Mouse (Mus musculus) thymus, postnatal 36 days (tissue): ENCODE measurements around the gene Med12l.

Experiments used
- DNase-seq, 2 experiments: peaks; one replicate each; pipeline ENCODE4 v3.0.0; 2022; ENCODE audit warnings: mixed read lengths in 2 of 2

Med12l gene

DNA sequence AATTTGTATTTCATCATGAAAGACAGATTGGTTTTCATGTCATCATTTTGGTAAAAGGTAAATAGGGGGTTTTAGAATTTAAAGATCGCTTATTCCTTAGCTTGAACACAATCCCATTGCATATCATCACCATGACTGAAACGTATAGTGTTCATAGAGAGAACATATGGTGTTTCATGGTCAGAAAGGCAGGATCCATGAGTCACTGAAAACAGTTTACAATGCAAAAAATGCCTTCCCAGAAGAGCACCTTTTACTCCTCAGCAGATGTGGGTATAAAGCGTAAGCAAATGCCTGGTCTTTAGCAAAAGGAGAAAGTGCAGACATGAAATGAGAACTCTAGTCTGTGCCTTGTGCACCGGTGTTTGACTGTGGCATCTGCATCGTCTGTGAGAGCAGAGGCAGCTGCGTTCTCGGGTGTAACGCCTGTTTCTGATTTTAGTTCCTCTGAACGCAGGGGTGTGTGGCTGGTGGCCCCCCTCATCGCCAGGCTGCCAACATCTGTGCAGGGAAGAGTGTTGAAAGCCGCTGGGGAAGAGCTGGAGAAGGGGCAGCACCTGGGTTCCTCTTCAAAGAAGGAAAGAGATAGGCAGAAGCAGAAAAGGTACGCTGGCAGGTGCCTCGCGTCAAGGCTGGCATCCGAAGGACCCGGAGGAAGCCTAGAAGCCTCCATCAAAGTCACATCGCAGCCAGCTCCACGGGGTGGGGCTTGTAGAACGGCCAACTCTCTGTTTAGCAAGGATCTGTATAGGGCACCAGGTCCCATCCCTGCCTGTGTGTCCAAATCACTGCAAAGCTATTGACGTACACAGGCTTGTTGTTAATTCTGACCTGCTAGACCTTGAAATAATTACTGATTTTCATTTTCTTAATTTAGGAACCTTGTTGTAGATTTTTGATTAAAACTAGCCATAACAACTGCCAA, 252.4 kb downstream of the Med12l start:
- DNase-seq, result peak; percentile 80 to 89

DNA sequence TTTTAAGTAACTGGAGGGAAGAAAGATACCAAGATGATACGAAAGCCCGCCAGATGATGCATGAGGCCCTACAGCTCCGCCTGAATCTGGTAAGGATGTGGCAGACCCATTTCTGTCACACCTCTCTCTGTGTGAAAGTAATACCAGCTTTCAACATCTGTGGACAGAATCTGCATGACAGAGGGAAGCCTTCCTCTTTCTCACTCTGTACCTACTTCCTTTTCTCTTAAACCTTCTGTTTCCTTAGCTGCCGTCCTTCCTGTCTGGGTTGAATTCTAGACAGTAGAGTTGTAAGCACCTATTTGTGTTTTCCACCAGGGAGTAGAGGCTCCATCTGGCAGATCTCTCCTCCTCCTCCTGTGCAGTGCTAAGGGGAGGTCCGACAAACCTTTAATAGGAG, 255.1 kb downstream of the Med12l start:
- peak; percentile 41 to 55 for DNase-seq

DNA sequence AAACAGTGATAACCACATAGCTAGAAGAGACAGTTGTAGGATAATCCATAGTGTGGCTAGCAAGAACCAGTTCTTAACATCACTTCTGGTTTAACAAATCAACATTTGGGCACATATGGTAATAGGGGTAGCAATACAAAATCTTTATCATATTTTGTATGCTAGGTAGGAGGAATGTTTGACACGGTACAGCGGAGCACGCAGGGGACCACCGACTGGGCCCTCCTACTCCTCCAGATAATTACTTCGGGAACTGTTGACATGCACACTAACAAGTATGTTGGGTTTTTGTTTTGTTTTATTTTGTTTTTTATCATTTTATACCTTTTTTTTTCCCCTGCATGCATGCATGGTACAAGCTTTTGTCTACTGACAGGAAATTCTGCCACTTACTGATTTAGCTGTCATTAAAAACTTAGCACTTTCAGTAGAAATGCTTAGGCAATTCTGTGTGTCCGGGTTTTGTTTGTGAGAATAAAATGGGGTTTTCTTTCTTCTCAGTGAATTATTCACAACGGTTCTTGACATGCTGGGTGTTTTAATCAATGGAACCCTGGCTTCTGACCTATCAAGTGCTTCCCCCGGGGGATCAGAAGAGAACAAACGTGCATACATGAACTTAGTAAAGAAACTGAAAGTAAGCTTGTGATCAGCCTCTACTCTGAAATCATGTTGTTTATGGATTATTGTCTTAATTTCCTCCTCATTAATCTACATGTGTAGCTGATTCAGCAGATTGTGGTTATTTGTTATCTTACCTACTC, 256.3 kb downstream of the Med12l start:
- peak in 1 of 2 experiments; percentile 13 for DNase-seq

DNA sequence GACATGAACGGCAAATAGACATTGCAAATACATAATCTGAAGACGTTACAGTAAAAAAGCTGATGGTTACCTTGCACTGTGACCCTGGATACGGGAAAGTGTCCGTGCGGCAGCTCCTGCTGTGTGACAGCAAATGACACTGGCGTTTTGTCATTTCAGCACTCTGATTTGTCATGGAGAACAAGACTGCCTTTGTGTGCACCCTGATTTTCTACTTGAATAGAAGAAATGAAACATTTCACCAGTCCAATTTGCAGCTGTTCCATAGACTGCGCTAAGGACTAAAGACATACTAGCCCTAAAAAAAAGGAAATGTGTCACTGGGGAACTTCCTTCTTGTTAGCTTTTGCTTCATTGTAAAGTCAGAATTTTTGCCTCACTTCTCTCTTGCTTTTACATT, 257.1 kb downstream of the Med12l start, which contains the start of gene P2ry12:
Gene P2ry12 (minus strand): TSS at position 168 of the 400 bp plus-strand sequence.
- no peak for DNase-seq

DNA sequence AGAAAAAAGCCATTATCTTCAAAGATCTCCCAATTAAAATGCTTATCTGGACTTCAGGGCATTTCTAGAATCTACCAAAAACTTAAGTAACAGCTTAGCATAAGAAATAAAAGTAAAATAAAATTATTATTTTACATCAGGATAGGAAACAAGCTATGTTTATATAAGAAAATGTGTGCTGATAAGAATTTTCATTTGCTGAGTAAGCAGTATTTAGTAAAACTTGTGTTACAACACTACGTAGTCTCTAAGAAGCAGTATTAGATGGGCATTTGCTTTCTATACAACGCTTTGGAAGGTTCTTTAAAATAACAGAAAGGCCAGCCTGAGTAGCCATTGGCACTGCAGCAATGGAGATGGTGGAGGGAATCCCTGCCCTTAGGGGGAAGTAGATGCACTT, 257.8 kb downstream of the Med12l start:
- no peak for DNase-seq

DNA sequence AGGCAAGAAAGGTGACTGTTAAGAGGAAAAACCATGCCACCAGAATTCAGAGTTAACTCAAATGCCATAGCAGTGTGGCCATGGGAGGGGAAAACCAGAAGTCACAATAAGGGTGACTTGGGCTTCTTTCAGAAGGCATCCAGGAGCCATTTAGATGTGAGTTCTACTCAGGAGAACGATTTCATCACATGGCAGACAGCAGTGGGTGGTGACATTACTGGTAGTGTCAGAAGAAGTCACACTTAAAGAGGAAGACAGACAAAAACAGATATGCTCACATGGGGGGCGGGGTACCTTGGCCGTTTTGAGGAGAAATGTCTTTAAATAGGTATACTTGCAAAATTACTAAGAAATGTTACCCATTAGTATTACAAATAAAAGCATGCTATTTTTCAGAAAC, 258.4 kb downstream of the Med12l start:
- no peak for DNase-seq

DNA sequence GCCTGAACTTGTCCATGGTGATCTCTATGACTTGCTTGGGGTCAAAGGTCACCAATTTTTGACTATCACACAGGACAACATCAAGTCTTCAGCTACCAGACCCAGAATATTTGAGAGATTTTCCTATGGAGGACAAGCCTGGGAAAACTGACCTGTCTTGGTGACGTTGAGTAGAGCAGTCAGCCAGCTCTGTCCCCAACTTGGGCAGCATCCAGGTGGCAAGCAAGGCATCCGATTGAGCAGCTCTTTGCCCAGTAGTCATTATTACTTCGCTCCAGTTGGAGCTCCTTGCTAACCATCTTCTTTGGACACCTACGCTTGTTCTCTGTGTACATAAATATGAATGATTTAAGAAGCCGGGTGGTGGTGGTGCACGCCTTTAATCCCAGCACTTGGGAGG, 265.2 kb downstream of the Med12l start:
- DNase-seq, result no peak

DNA sequence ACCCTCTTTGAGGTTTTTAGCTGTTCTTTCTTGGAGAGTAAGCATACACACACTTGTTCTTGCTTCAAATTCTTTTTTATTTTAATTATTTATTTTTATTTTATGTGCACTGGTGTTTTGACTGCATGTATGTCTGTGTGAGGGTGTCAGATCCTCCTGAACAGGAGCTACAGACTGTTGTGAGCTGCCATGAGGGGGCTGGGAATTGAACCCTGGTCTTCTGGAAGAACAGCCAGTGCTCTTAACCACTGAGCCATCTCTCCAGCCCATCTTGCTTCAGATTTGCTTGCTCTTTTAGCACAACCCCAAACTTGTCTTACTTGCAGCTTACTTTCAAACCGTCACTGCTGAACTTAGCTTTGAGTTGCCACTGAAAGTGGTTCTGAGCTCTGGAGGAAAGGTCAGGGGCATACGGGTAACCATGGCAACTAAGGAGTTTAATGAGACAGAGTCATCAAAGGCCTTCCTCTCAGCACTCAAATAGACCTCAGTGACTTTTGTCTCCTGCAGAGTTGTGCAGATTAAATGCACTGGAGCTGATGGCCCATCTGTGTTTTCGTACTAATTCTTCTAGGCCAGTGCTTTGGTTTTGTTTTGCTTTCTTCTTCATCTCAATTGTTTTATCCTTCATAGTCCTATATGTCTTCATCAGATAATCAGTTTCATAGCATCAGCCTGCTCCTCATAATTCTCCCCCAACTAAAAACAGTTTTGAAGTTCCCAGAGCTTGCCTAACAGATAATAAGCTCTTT, 272.1 kb downstream of the Med12l start:
- no peak for DNase-seq

DNA sequence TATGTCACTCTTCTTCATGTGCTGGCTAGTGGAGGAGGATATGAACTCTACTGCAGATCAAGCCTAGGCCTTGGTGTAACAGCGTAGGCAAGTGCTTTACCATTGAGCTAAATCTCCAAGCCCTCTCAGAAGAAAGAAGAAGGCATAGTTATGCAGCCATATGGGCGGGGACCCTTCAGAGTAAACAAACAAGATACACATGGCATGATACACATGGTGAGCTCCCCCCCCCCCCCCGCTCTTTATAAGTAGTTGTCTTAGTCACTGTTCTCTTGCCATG, 272.6 kb downstream of the Med12l start:
- no peak for DNase-seq

DNA sequence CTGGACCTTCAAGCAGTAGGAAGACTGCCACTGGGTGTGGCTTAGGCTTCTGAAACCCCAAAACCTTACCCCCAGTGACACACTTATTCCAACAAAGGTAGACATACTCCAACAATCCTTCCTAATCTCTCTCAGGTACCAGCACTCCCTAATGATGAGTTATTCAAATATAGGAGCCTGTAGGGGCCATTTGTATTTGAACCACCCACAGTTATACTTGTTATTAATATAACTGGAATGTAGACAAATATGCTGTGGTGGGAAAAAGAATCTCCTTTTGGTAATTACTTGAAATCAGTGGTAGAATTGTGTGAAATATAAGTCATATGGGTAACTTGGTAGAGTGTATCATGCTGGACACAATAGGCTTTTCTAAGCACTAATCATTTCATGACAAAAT, 273.0 kb downstream of the Med12l start:
- DNase-seq, result no peak

DNA sequence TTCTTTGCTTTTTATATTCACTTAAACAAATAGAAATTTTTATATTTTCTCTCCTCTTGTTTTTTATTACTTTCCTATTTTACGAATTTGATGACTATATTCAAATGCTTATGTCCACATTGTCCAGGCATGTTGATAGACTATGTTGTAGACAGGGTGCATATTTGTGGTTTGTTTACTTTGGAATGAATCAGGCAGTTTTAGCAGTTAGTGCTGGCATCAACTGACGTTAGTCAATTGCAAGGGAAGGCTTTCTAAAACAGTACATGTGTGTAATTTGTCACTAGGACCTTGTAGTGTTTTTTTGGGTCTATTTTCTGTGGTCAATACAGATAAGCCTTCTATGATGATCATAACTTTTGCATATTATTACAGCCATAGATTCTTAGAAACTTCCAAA, 284.9 kb downstream of the Med12l start:
- no peak for DNase-seq

DNA sequence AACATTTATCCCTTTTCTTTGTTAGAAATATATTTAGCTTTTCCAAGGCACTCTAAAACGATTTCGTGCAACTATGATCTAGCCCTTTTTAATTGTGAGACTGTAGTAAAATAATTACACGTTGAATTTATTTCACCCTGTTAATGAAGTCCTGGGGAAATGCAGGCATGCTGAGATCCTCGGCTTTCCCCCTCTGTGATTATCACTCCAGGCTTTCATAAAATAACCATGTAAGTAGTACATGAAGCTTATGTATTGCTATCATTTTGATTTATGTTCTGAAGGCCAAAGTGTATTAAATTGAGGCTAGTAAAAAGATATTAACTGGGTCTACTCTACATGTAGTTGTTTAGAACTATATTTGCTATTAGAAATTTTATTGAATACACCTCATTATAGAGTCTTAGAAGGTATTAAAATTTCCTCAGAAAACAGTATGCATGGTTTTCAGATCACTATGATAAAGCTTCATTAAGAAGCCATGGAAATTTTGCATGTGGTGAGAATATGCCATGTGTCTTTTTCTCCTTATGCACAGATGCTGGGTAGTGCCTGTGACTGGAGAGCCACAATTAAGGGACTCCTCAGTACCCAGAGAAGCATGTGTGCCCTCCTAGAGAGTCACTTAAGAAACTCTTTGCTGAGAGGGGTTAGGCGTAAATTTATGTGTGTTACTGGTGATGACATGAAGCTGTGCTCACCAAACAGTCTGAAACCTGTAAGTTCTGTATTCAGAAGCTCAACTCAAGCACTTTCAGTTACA, 288.0 kb downstream of the Med12l start:
- no peak for DNase-seq

DNA sequence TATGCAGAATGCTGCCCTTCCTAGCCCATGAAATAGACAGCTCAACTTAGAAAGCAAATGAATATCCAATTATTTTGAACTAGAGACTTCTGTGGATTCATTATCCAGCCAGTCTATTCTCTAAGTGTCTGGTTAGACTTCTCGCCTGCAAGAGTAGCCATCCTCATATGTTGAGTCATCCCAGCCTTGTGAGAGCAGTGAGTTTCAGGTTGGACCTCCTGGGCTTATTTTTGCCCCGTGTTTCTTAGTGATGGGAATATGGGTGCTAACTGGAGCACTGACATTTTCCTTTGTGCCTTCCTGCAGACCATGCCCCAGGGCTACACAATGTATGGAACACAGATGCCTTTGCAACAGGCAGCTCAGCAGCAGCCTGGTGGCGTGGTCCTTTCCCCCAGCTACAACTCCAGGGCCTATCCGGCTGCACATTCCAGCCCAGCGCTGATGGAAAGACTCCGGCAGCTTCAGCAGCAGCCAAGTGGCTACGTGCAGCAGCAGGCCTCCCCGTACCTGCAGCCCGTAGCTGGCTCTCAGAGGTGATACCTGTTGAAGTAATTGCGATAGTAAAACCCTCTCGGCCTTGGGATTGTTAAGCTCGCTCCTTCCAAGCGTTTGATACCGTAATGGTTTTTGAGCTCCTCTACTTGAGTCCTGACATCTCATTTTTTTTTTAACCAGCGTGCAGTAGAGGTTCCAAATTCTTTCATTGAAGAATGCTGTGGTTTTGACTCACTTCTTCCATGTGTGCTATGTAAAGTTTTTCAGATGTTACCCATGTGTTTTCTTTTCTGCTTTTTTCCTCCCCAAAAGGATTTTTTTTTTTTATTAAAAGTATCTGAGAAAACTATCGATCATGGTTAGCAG, 290.3 kb downstream of the Med12l start:
- DNase-seq, result no peak

DNA sequence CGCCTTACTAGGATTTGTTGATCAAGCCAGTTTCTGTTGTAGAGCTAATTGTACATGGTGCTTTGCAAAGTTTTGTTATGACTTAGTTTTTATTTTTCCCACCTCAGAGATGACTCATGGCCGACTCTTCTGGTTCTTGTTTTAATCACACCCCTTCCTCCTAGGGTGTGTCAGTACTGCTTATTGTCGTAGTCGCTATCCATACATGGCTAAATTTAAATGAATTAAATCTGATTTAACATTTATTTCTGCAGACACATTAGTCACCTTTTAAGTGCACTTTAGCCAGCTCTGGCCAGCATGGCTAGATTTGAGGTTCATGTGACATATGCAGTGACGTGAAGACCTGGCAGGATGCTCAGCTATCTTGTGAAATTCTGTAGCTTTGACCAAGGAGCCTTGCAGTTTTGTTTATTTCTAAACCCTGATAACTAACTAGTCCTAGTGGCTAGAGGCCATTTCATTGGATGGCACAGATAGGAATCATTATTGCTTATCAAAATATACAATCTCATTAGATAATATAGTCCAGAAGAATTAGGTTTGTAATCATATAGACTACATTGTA, 291.0 kb downstream of the Med12l start:
- no peak for DNase-seq

DNA sequence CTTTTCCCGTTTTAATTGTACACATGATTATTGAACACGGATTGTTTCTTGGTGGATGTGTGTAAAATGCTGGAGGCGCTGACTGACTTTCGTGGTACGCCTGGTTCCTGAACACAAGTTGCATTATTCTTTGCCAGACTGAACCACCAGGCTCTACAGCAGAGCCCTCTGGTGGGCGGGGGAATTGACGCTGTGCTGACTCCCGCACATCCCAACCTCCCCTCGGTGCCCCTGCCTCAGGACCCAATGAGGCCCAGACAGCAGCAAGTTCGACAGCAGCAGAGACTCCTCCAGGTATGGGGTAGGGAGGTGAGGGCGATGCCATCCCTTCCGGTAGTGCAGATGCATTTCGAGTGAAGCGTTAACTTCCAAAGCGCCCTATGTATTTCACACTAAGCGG, 292.0 kb downstream of the Med12l start:
- DNase-seq, result peak; percentile 33 to 39

DNA sequence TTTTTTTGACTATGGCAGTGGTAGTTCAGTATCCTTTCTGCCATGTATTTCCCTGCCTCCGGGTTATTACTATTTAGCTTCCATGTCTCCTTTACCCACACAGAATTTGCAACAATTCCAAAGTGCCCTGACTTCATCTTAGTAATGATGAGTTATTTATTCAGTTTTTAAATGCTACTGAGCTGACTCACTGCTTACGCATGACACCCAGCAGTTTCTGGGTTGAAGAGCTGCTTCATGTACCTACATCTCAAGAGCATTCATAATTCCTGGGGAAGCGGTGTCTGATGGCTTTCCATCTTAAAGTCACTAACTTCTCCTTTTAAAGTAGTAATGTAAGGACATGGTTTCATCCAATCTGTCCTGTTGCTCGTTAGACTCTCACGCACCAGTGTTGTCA, 299.3 kb downstream of the Med12l start:
- DNase-seq, result no peak

DNA sequence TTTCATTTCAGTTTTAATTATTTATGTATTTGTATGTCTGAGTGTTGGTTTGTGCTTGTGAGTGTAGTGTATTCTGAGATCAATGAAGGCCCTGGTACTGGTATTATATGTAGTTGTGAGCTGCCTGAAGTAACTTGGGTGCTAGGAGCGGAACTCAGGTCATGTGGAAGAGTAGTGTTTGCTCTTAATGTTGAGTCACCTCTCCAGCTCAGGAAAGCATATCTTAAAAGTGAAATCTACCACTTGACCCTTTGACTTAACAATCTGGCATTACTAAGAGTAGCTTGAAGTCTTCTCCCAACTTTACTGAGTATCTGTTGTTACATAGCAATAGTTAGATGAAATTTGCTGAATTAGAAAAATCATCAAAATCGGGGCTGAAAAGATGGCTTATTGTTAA, 299.9 kb downstream of the Med12l start:
- no peak for DNase-seq

DNA sequence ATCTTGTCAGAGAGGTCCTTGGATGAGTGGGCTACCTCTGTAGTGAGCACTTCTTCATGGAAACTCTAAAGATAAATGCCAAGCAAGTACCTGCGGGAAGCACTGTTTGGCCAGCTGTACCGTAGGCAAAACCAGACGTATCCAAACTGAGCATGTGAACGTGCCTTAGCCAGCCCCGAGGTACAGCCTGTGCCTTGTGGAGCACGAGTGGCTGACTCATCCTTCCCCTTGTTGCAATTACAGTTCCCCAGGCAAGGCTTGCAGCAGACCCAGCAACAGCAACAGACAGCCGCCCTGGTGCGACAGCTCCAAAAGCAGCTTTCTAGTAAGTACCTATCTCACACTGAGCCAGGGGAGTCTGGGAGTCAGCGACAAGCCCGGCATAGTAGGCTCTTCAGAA, 307.0 kb downstream of the Med12l start:
- no peak for DNase-seq

DNA sequence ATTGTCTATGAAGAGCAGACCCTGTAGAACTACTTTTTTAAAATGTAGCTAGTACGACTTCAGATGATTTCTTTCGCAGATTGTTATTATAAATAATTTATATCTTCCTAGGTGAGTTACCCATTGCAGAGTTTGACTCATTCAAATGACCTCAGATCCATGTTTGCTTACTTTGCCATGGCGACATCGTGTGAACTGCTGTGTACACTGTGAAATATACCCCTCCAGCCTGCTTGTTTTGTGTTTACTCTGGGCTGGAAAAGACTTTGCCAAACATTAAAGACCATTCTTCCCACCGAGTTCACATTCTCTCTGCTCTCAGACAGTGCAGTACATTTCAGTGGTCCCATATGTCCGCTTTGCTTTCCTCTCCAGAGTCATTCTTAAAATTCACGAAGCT, 310.5 kb downstream of the Med12l start:
- no peak for DNase-seq

DNA sequence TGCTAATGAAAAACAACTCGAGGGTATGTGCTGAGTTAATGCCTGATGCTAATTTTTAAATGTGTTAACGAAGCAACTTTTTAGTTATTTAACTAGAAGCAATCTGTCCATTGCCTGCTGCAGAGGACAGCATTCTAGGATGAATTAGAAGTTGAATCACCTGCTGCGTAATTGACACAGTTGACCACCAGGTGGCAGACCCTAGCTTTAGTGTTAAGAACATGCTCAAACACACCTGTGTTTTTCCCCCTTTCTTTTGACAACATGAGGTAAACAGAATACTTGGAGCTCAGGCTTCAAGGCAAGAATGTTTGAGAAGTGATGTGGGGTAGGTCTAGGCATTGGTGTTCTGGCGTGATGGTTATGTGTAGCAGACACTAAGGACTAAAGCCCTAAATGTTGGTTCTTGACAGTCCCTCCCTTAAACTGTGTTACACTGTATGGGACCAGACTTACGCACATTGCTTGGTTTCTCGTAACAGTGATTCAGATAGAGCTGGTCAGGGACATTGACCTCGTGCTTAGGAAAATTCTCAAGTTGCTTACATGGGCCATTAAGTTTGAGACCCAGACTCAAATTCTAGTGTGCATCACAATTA, 315.8 kb downstream of the Med12l start:
- DNase-seq, result peak; percentile 62 to 70

DNA sequence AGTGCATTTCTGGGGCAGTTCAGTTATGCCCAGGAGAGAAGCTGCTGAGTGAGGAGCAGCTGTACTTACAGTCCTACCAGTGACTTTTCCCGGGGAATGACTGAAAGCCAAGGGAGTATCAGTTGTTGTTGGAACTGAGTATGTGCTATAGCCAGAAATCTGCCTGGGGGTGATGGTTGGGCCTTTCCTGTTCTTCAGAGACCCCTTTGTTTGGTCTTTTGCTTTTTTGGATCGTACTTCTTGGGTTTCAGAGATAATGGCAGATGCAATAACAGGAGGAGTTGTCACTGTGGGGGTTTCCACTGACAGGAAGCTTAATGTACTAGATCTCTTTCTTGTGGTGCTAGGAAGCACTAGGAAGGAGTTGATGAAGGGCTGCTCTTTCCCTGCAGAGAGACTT, 322.9 kb downstream of the Med12l start:
- DNase-seq, result no peak
